Mouse (Mus musculus) hindbrain, embryonic 10.5 days (tissue): ENCODE measurements around the gene Rpp25. TPM values are rescaled to one million over a fixed set of nuclear protein-coding genes. Genes with fewer than 3 reads are reported as not detected.

Source experiments
- DNase-seq: peaks from one replicate; pipeline ENCODE4 v3.0.0-alpha.2; 2017; ENCODE audit warnings: low spot score
- H3K27ac ChIP-seq: fragments of 300-500 bp; sonication (generic); 2 replicates; pipeline ENCODE4 v1.5.1; 2016; ENCODE audit warnings: mild to moderate bottlenecking, moderate library complexity
- H3K27me3 ChIP-seq: fragments of 300-500 bp; sonication (generic); 2 replicates; pipeline ENCODE4 v1.6.1; 2016; ENCODE audit warnings: mild to moderate bottlenecking; ENCODE audit not compliant: poor library complexity, insufficient read depth, severe bottlenecking
- H3K36me3 ChIP-seq: fragments of 300-500 bp; sonication (generic); 2 replicates; pipeline ENCODE4 v1.6.1; 2016; ENCODE audit warnings: mild to moderate bottlenecking, moderate library complexity
- H3K4me1 ChIP-seq: fragments of 300-500 bp; sonication (generic); replicated peaks from 2 replicates; pipeline ENCODE4 v1.6.1; 2016; ENCODE audit warnings: mild to moderate bottlenecking
- H3K4me3 ChIP-seq: fragments of 300-500 bp; sonication (generic); 2 replicates; pipeline ENCODE4 v1.5.1; 2016; ENCODE audit warnings: mild to moderate bottlenecking, moderate library complexity
- H3K9me3 ChIP-seq: fragments of 300-500 bp; sonication (generic); 2 replicates; pipeline ENCODE4 v1.6.1; 2016; ENCODE audit warnings: mild to moderate bottlenecking, moderate library complexity
- WGBS: fragments of 180-500 bp; shearing (Covaris S2); methylation state at CpG from one replicate; pipeline ENCODE4 v1.1.7; 2016; 5-methylcytosine and 5-hydroxymethylcytosine counted together
- polyA plus RNA-seq: library from polyadenylated mRNA; unstranded; fragments of >200 nt; fragmentation: Nextera tagmentation; extraction: Ambion mirVana; gene quantifications from 2 replicates; pipeline ENCODE4 v1.2.1, GENCODE M21; 2016

Rpp25 gene
- polyA plus RNA-seq, 1 experiment from 2014 or later = 9.7 TPM

DNA sequence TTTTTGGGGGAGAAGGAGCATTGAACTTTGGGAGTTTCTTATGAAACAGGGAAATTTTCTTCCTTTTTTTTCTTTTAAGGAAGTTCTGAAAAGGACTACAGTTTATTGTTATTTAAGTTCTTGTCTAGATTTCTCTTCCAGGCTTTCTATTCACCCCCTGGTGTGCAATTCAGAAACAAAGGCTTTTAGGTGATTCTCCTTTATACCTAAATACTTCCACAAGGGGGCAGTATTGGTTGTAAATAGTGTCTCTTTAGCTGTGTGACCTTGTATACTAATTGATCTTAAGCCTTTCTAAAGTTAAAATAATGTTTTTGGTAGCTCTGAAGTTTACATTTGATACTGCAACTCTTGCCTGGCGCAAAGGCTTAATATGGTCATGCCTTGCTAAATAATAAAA, 19.9 kb downstream of the Rpp25 start:
- no peak overlapping the region for H3K27ac ChIP-seq
- peaks cover 28% of the 10 kb centered on the region for H3K4me1 ChIP-seq
- no peaks in the 10 kb centered on the region for H3K27me3 ChIP-seq
- no peak for DNase-seq
- H3K4me3 ChIP-seq = no peak overlapping the region
- WGBS = 93% methylated on average over 1 of the region's 1 CpGs
- H3K36me3 ChIP-seq = no peaks in the 10 kb centered on the region; the same call in 1 of the 2 replicates
- no peaks in the 10 kb centered on the region for H3K9me3 ChIP-seq

DNA sequence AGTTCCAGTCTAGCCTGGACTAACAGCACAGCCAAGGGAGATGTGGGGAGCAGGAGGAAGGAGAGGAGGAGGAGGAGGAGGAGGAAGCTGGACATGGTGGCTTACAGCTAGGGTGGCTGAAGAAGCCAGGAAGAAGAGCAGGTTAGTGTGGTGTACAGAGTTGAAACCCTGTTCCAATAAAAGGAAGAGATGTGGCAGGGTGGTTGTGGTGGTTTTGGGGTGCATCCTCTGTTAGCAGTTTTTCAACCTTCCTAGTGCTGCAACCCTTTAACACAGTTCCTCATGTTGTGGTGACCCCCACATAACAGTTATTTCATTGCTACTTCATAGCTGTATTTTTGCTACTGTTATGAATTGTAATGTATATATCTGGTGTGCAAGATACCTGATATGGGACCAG, 20.6 kb downstream of the Rpp25 start:
- no peak for DNase-seq
- no peaks in the 10 kb centered on the region for H3K9me3 ChIP-seq
- H3K4me1 ChIP-seq = peaks cover 29% of the 10 kb centered on the region
- H3K27ac ChIP-seq = no peak overlapping the region
- no peaks in the 10 kb centered on the region for H3K27me3 ChIP-seq
- H3K36me3 ChIP-seq = peaks cover 7% of the 10 kb centered on the region
- no peak overlapping the region for H3K4me3 ChIP-seq

DNA sequence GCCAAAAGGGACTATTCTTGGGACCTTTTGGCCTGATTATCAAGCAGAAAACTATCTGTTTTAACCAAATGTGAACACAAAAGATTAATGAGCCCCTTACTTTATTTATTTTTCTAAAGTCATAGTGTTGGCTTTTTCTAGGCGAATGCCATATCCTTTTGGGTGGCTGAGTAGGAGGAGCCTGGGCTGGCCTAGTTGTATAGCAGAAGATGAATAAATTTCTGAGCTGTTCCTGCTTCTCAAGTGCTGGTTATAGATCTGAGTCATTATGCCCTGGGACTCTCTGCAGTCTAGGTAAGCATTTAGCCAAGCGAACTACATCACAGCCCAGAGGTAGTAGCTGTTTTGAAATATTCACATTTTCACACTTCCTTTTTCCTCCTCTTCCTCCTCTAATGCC, 21.7 kb downstream of the Rpp25 start:
- H3K4me1 ChIP-seq = peaks cover 29% of the 10 kb centered on the region
- H3K36me3 ChIP-seq = peaks cover 17% of the 10 kb centered on the region
- WGBS = 93% methylated on average over 2 of the region's 2 CpGs
- H3K4me3 ChIP-seq = no peak overlapping the region
- no peak overlapping the region for H3K27ac ChIP-seq
- H3K9me3 ChIP-seq = no peaks in the 10 kb centered on the region
- DNase-seq = no peak
- H3K27me3 ChIP-seq = no peaks in the 10 kb centered on the region

DNA sequence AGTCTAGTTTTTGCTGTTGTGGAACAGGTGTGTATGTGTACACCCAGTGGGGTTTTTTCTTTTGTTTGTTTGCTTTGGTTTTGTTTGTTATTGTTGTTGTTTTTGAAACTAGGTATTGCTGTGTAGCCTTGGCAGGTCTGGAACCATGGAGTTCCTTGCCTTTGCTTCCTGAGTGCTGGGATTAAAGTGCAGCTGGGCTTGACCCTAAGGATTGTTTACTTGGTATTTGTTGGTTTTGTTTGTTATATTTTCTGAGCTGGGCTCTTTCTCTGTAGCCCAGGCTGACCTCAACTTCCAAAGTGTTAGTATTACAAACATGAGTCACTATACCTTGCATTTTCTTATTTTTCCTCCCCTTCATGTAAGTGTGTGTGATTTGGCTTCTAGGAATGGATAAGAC, 22.6 kb downstream of the Rpp25 start:
- no peaks in the 10 kb centered on the region for H3K27me3 ChIP-seq
- no peak overlapping the region for H3K4me3 ChIP-seq
- DNase-seq = no peak
- H3K9me3 ChIP-seq = no peaks in the 10 kb centered on the region
- no peak overlapping the region for H3K27ac ChIP-seq
- peaks cover 29% of the 10 kb centered on the region for H3K4me1 ChIP-seq
- H3K36me3 ChIP-seq = peaks cover 25% of the 10 kb centered on the region

DNA sequence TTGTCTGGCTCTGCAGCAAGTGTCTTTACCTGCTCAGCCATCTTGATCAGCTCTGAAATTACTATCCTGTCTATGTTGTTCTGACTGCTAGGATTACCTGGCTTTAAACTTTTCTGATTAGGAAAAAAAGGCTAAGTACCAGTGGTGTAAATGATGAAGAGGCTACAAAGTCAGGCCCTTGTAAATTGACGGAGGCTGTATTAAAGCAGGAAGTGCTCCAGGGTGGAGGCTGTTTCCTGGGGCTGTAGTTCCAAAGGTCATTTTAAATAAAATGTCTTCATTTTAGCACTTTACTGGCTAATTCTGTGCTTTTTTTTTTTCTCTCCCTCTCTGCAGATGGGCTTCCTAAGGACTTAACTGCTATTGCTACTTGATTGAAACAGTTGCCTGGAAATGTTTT, 28.1 kb downstream of the Rpp25 start:
- 81% methylated on average over 1 of the region's 1 CpGs for WGBS
- H3K27ac ChIP-seq = no peak overlapping the region
- peaks cover 8% of the 10 kb centered on the region for H3K4me1 ChIP-seq
- DNase-seq = no peak
- no peaks in the 10 kb centered on the region for H3K9me3 ChIP-seq
- no peaks in the 10 kb centered on the region for H3K27me3 ChIP-seq
- no peak overlapping the region for H3K4me3 ChIP-seq
- H3K36me3 ChIP-seq = peaks cover 63% of the 10 kb centered on the region

DNA sequence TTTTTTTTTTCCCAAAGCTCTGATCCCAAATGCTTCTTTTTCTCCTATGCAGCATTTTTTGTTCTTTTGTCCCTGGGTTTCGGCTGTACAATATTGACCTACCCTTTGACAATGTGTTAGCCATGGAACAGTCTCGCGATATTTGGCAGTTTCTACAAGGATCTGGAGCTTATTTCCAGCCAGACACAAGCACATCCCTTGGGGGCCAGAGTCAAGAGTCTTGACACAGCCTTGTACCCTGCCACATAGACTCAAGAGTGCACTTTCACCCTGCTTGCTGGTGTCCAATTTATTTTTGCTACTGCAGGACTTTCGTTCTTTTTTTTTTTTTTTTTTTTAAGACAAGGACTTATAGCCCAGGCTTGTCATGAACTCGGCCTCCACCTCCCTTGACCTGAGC, 32.5 kb downstream of the Rpp25 start:
- H3K36me3 ChIP-seq = peaks cover 65% of the 10 kb centered on the region

DNA sequence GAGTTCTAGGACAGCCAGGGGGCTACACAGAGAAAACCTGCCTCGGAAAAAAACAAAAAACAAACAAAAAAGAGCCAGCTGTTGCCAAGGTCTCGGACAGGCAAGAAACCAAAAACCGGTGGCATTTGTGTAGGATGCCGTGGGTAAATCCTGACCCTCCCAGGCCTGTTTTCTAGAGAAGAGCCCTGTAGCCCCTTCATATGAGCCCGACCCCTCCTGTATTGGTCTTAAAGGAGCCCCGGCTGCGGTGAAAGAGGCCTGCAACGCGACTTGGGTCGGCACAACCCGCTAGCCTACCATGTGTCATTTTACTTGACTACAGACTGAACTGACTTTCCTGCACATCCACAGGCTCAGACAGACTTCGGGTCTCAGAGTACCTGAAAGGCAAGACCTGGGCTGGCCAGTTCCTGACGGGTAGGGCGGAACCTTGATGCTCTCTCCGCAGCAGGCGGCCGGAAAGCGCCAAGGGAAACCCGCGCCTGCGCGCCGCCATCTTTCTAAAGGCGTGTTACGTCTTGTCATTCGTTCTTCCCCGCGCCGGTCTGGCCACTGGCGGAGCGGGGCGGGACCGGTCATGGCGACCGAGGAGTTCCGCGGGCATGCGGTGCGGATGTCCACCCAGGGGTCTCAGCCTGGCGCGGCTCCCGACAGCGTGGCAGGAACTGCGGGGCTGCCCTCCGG, 33.4 kb downstream of the Rpp25 start, which contains the start of gene Fam219b:
Fam219b (plus strand) TSS at position 485 of the 684 bp plus-strand sequence.
- Histone ChIP-seq H3K27me3 (no peaks in the 10 kb centered on the region), H3K4me1 (peaks cover 28% of the 10 kb centered on the region), H3K4me3 (peak within 1 kb of the TSS; percentile 94), H3K36me3 (peaks cover 64% of the 10 kb centered on the region), H3K27ac (peak within 1 kb of the TSS; percentile 97), H3K9me3 (no peaks in the 10 kb centered on the region)
- WGBS = 2% methylated on average over 45 of the region's 45 CpGs
- DNase-seq = peak; percentile 89

More for the DNA sequence above, 32.5 kb downstream of the Rpp25 start:
- Histone ChIP-seq H3K27ac (no peak overlapping the region), H3K27me3 (no peaks in the 10 kb centered on the region), H3K9me3 (no peaks in the 10 kb centered on the region), H3K4me3 (peak overlapping the region; percentile 94; the same call in 1 of the 2 replicates), H3K4me1 (peaks cover 28% of the 10 kb centered on the region)
- DNase-seq = no peak
- 87% methylated on average over 5 of the region's 5 CpGs for WGBS

DNA sequence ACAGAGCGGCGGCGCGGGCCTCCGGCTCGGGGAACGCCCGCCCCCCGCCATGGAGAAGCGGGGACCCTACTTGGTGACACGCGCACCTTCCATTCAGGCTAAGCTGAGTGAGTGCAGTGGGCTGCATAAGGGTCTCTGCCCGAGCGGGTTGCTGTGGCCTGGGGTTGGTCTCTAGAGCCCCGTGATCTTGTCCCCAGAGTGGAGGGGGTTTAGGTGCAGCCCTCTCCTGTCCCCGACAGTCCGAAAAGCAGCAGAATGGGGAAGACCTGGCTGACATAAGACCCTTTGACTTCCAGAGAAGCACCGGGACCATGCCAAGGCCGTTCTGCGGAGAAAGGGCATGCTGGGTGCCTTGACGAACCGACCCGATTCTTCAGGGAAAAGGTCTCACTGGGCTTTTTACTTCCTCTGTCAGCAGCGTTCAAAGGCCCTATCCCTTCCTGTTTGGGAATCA, 33.9 kb downstream of the Rpp25 start:
- Histone ChIP-seq H3K9me3 (no peaks in the 10 kb centered on the region), H3K4me1 (peaks cover 28% of the 10 kb centered on the region), H3K27ac (peak overlapping the region; percentile 97), H3K36me3 (peaks cover 64% of the 10 kb centered on the region), H3K4me3 (peak overlapping the region; percentile 94), H3K27me3 (no peaks in the 10 kb centered on the region)
- WGBS = under 1% methylated on average over 24 of the region's 24 CpGs
- no peak for DNase-seq

DNA sequence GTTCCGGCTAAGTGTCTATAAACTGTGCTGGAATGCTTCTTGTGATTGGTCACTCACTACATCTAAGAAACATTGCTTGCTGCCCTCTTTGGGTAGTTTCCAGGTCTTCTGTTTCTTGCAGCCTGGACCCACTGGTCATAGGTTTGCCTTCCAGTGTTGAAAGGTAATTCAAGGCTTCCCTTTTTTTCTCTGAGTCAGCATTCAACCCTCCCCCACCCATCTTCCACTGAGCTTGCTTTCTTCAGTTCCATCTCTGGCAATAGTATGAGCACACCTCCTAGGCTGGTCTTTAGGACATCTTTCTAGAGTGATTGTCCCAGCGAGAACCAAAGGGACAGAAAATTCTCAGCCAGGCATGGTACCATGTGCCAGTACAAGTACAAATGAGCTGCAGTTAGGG, 35.7 kb downstream of the Rpp25 start:
- peaks cover 28% of the 10 kb centered on the region for H3K4me1 ChIP-seq
- H3K4me3 ChIP-seq = no peak overlapping the region
- H3K36me3 ChIP-seq = peaks cover 64% of the 10 kb centered on the region
- 91% methylated on average over 2 of the region's 2 CpGs for WGBS
- no peaks in the 10 kb centered on the region for H3K9me3 ChIP-seq
- no peak overlapping the region for H3K27ac ChIP-seq
- DNase-seq = no peak
- no peaks in the 10 kb centered on the region for H3K27me3 ChIP-seq

DNA sequence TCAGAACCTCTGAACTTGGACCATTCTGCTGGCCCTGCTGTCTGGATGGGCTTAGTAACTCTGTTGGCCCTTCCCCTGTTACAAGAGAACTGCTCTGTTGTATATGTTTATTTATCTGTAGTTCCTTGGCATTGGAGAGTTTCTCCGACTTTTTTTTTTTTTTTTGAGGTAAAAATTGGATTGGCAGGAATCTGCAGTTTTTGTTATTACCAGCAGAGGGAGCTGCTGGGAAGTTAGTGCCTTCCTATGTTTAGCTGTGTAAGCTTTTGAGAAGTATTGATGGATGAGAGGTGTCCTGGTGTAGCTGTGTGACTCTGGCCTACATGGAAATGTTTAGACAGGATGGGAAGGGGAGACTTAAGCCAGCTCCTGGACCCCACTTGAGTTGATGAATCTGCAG, 37.5 kb downstream of the Rpp25 start:
- Histone ChIP-seq H3K4me3 (no peak overlapping the region), H3K27ac (no peak overlapping the region), H3K9me3 (no peaks in the 10 kb centered on the region), H3K4me1 (peaks cover 28% of the 10 kb centered on the region), H3K27me3 (no peaks in the 10 kb centered on the region), H3K36me3 (peaks cover 75% of the 10 kb centered on the region)
- peak; percentile 39 for DNase-seq
- WGBS = 26% methylated on average over 1 of the region's 1 CpGs

DNA sequence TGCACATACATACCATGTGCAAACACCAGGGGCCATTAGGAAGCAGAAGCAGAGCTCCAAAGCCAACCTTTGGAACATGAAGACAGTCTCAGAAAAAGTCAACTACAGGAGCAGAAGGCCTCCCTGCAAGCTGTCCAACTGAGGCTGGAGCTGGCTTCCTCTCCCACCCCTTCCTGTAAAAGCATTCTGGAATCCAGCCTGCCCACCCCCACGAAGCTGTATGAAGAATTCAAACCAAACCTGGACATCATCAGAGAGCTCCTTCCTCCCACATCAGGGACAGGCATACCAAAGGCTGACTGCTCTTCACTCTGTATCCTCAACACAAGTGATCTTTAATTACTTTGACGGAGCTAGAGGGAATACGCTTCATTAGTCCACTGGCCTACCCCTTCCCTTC, 40.1 kb downstream of the Rpp25 start:
- DNase-seq = no peak
- peaks cover 98% of the 10 kb centered on the region for H3K36me3 ChIP-seq
- no peaks in the 10 kb centered on the region for H3K9me3 ChIP-seq
- peaks cover 5% of the 10 kb centered on the region for H3K4me1 ChIP-seq
- H3K27ac ChIP-seq = no peak overlapping the region
- H3K27me3 ChIP-seq = no peaks in the 10 kb centered on the region
- WGBS = 84% methylated on average over 3 of the region's 3 CpGs
- H3K4me3 ChIP-seq = no peak overlapping the region

DNA sequence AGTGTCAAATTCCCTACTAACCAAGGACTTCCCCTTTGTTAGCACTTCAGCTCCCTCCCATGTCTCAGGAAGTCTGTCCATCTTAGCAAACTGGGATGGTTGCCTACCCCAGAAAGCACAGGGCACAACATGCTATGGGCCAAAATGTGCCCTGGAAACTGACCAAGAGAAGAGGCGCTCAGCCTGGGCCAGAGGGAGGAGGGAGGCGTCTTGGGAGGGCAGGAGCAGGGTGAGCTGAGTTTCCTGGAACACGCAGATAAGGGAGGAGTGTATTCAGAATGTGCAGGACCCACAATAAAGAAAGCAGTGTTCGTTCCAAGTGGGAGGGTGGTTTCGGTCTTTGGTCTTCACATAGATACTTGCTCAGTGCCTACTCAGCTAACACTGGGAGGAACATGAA, 43.5 kb downstream of the Rpp25 start:
- no peak for DNase-seq
- Histone ChIP-seq H3K27me3 (no peaks in the 10 kb centered on the region), H3K4me1 (peaks cover 8% of the 10 kb centered on the region), H3K9me3 (no peaks in the 10 kb centered on the region), H3K27ac (no peak overlapping the region), H3K36me3 (peaks cover 89% of the 10 kb centered on the region), H3K4me3 (no peak overlapping the region)
- 85% methylated on average over 5 of the region's 5 CpGs for WGBS

DNA sequence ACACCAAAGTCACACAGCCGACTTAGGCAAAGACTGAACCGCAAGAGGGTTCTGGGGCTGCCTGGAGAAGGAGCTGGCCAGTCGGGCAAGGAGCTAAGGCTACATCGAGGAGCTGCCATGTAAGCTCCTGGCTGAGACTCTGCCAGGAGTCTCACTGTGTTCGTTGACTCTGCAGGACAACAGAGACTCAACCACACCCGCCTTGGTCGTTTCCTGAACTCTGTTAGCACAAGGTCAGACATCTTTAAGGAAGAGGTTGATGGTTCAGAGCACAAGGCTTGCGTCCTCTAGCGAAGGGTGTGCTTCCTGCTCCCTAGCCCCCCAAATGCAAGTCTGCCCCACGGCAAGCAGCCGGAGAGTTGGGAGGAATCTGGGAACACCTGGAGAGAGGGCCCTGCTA, 44.0 kb downstream of the Rpp25 start:
- peaks cover 83% of the 10 kb centered on the region for H3K36me3 ChIP-seq
- no peak for DNase-seq
- H3K4me1 ChIP-seq = peaks cover 8% of the 10 kb centered on the region
- no peaks in the 10 kb centered on the region for H3K9me3 ChIP-seq
- no peak overlapping the region for H3K4me3 ChIP-seq
- 94% methylated on average over 11 of the region's 11 CpGs for WGBS
- no peak overlapping the region for H3K27ac ChIP-seq
- no peaks in the 10 kb centered on the region for H3K27me3 ChIP-seq

DNA sequence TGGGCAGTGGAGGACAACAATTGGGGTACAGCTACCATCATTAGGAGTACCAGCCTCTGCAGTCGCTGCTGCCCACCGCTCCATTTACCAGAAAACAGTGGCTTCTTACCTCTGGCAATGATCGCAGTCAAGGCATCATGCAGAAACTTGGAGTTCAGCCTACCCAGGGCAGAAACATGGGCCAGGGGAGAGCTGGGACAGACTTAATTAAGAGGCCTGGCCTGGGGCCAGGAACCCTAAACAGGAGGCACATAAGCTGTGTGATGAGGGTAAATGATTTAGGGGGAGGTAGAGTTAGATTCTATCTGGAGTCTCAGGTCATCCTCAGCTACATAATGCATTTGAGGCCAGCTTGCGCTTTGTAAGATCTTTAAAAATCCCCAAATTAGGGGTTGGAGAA, 45.4 kb downstream of the Rpp25 start:
- no peak for DNase-seq
- H3K4me3 ChIP-seq = 0 out of 2 replicates have a peak overlapping the region, but pooled peaks have one; percentile 1
- no peaks in the 10 kb centered on the region for H3K27me3 ChIP-seq
- H3K9me3 ChIP-seq = no peaks in the 10 kb centered on the region
- 95% methylated on average over 4 of the region's 4 CpGs for WGBS
- peaks cover 19% of the 10 kb centered on the region for H3K4me1 ChIP-seq
- H3K27ac ChIP-seq = no peak overlapping the region
- H3K36me3 ChIP-seq = peaks cover 70% of the 10 kb centered on the region
